Mouse (Mus musculus): ENCODE data around the gene Olfr807. TPM values are rescaled to one million over a fixed set of nuclear protein-coding genes. Genes with fewer than 3 reads are reported as not detected.

The Olfr807 gene
- not detected in 2 replicates for polyA plus RNA-seq (2012; rRNA removed)

GRCm38 (mm10) chr10:129757693-129758092, at the start of gene Olfr807:
Olfr807 (minus strand) TSS chr10:129757793.

GRCm38 (mm10) chr10:129804296-129804695, 46.7 kb upstream of the Olfr807 start, which contains the start of gene Olfr811:
Olfr811 (minus strand) TSS chr10:129804396.

GRCm38 (mm10) chr10:129794817-129795216, 37.2 kb upstream of the Olfr807 start, which contains the start of gene Olfr810:
Olfr810 (minus strand) TSS chr10:129794917.

GRCm38 (mm10) chr10:129774338-129774737, 16.7 kb upstream of the Olfr807 start, which contains the start of gene Olfr809:
Olfr809 (plus strand) TSS chr10:129774638.

GRCm38 (mm10) chr10:129765182-129765581, 7.6 kb upstream of the Olfr807 start, which contains the start of gene Olfr808:
Olfr808 (plus strand) TSS chr10:129765482.

GRCm38 (mm10) chr10:129741821-129742220, 15.8 kb downstream of the Olfr807 start, which contains the start of gene Olfr806:
Olfr806 (minus strand) TSS chr10:129741921.

GRCm38 (mm10) chr10:129729275-129729674, 28.3 kb downstream of the Olfr807 start, which contains the start of gene Olfr805:
Olfr805 (minus strand) TSS chr10:129729375.

Other genes with a start within 250 kb of the Olfr807 start
- gene Olfr791, start 236.0 kb downstream of the Olfr807 start, polyA plus RNA-seq (2012; rRNA removed), result not detected in 2 replicates
- gene Olfr792, start 218.6 kb downstream of the Olfr807 start, polyA plus RNA-seq (2012; rRNA removed), result not detected in 2 replicates
- gene Olfr794, start 190.1 kb downstream of the Olfr807 start, polyA plus RNA-seq (2012; rRNA removed), result not detected in 2 replicates
- gene Olfr796, start 145.2 kb downstream of the Olfr807 start, polyA plus RNA-seq (2012; rRNA removed), result not detected in 2 replicates
- gene Olfr798, start 129.9 kb downstream of the Olfr807 start, polyA plus RNA-seq (2012; rRNA removed), result not detected in 2 replicates
- not detected in 2 replicates for gene Olfr799, start 120.3 kb downstream of the Olfr807 start, polyA plus RNA-seq (2012; rRNA removed)
- gene Olfr800, start 100.1 kb downstream of the Olfr807 start, polyA plus RNA-seq (2012; rRNA removed), result not detected in 2 replicates
- not detected in 2 replicates for gene Olfr801, start 83.9 kb downstream of the Olfr807 start, polyA plus RNA-seq (2012; rRNA removed)
- not detected in 2 replicates for gene Olfr802, start 69.6 kb downstream of the Olfr807 start, polyA plus RNA-seq (2012; rRNA removed)
- gene Olfr803, start 63.5 kb downstream of the Olfr807 start, polyA plus RNA-seq (2012; rRNA removed), result not detected in 2 replicates
- gene Olfr804, start 54.6 kb downstream of the Olfr807 start, polyA plus RNA-seq (2012; rRNA removed), result not detected in 2 replicates
- not detected in 2 replicates for gene Olfr805, start 28.4 kb downstream of the Olfr807 start, polyA plus RNA-seq (2012; rRNA removed)
- gene Olfr806, start 15.9 kb downstream of the Olfr807 start, polyA plus RNA-seq (2012; rRNA removed), result not detected in 2 replicates
- gene Olfr808, start 7.7 kb upstream of the Olfr807 start, polyA plus RNA-seq (2012; rRNA removed), result not detected in 2 replicates
- gene Olfr809, start 16.8 kb upstream of the Olfr807 start, polyA plus RNA-seq (2012; rRNA removed), result not detected in 2 replicates
- gene Olfr810, start 37.1 kb upstream of the Olfr807 start, polyA plus RNA-seq (2012; rRNA removed), result not detected in 2 replicates
- gene Olfr811, start 46.6 kb upstream of the Olfr807 start, polyA plus RNA-seq (2012; rRNA removed), result not detected in 2 replicates
- not detected in 2 replicates for gene Olfr812, start 88.3 kb upstream of the Olfr807 start, polyA plus RNA-seq (2012; rRNA removed)
- gene Olfr813, start 97.6 kb upstream of the Olfr807 start, polyA plus RNA-seq (2012; rRNA removed), result not detected in 2 replicates
- gene Olfr814, start 122.1 kb upstream of the Olfr807 start, polyA plus RNA-seq (2012; rRNA removed), result not detected in 2 replicates
- gene Olfr815, start 148.1 kb upstream of the Olfr807 start, polyA plus RNA-seq (2012; rRNA removed), result not detected in 2 replicates
- not detected in 2 replicates for gene Olfr816, start 157.8 kb upstream of the Olfr807 start, polyA plus RNA-seq (2012; rRNA removed)
- not detected in 2 replicates for gene Olfr818, start 191.3 kb upstream of the Olfr807 start, polyA plus RNA-seq (2012; rRNA removed)
- gene Olfr819, start 209.5 kb upstream of the Olfr807 start, polyA plus RNA-seq (2012; rRNA removed), result not detected in 2 replicates
- not detected in 2 replicates for gene Olfr247, start 218.3 kb upstream of the Olfr807 start, polyA plus RNA-seq (2012; rRNA removed)
- not detected in 2 replicates for gene Gm10310, start 227.3 kb upstream of the Olfr807 start, polyA plus RNA-seq (2012; rRNA removed)

All from central nervous system, embryonic 18 days (tissue).